Mouse (Mus musculus) spleen, postnatal 36 days (tissue): ENCODE results near the gene Ssbp3.
A peak's percentile ranks its signal among the peaks of the same experiment; 100 is the strongest.

Source experiments
- DNase-seq, 2 experiments: peaks; one replicate each; pipeline ENCODE4 v3.0.0; 2022; ENCODE audit warnings: low spot score in 2 of 2, mixed read lengths in 1 of 2

Gene Ssbp3

GRCm38 (mm10) chr4:106934931-106935582 is 24.6 kb downstream of the Ssbp3 start:
- DNase-seq, result no peak

GRCm38 (mm10) chr4:106935583-106935935 is 25.1 kb downstream of the Ssbp3 start:
- no peak for DNase-seq

- DNase-seq, result no peak
Measured at GRCm38 (mm10) chr4:106936041-106936440, 25.5 kb downstream of the Ssbp3 start.

GRCm38 (mm10) chr4:106936741-106937140 is 26.2 kb downstream of the Ssbp3 start:
- no peak for DNase-seq

GRCm38 (mm10) chr4:106938506-106939222 is 28.2 kb downstream of the Ssbp3 start:
- DNase-seq, result no peak

GRCm38 (mm10) chr4:106939223-106939918 is 28.9 kb downstream of the Ssbp3 start:
- DNase-seq, result no peak

GRCm38 (mm10) chr4:106939919-106940227 is 29.4 kb downstream of the Ssbp3 start:
- DNase-seq, result no peak

- no peak for DNase-seq
Measured at GRCm38 (mm10) chr4:106940945-106941344, 30.4 kb downstream of the Ssbp3 start.

- DNase-seq, result no peak
Measured at GRCm38 (mm10) chr4:106941475-106941874, 31.0 kb downstream of the Ssbp3 start.

GRCm38 (mm10) chr4:106942491-106942890 is 32.0 kb downstream of the Ssbp3 start:
- no peak for DNase-seq

GRCm38 (mm10) chr4:106943627-106944026 is 33.1 kb downstream of the Ssbp3 start:
- DNase-seq, result no peak

- DNase-seq, result no peak
Measured at GRCm38 (mm10) chr4:106944898-106945297, 34.4 kb downstream of the Ssbp3 start.

GRCm38 (mm10) chr4:106947741-106948140 is 37.2 kb downstream of the Ssbp3 start:
- no peak for DNase-seq

GRCm38 (mm10) chr4:106948546-106948945 is 38.0 kb downstream of the Ssbp3 start:
- DNase-seq, result no peak

GRCm38 (mm10) chr4:106949200-106949599 is 38.7 kb downstream of the Ssbp3 start:
- no peak for DNase-seq

GRCm38 (mm10) chr4:106950801-106951200 is 40.3 kb downstream of the Ssbp3 start:
- no peak for DNase-seq

- DNase-seq, result peak in 1 of 2 experiments; percentile 31
Measured at GRCm38 (mm10) chr4:106951455-106951854, 41.0 kb downstream of the Ssbp3 start.

GRCm38 (mm10) chr4:106953221-106953620 is 42.7 kb downstream of the Ssbp3 start:
- no peak for DNase-seq

- no peak for DNase-seq
Measured at GRCm38 (mm10) chr4:106953760-106954159, 43.3 kb downstream of the Ssbp3 start.

GRCm38 (mm10) chr4:106955729-106956712 is 45.5 kb downstream of the Ssbp3 start:
- no peak for DNase-seq

- no peak for DNase-seq
Measured at GRCm38 (mm10) chr4:106958117-106958516, 47.6 kb downstream of the Ssbp3 start.

- DNase-seq, result no peak
Measured at GRCm38 (mm10) chr4:106958561-106958960, 48.1 kb downstream of the Ssbp3 start.
